Mouse (Mus musculus) CH12.LX (cell line): ENCODE data around the gene Drc3.

Experiments used
- CHD2 ChIP-seq: IDR thresholded peaks from 2 replicates; pipeline ENCODE4 v1.6.1; 2011; ENCODE audit warnings: low read length, improper control_type of control experiment
- CTCF ChIP-seq, 2 experiments: IDR thresholded peaks in 1 of 2; conservative IDR thresholded peaks in 1 of 2; 2 replicates each; pipeline ENCODE4 v1.5.1; 2011 to 2012; ENCODE audit warnings: low read depth in 2 of 2, low read length in 2 of 2, improper control_type of control experiment in 1 of 2, inconsistent platforms in 1 of 2, mild to moderate bottlenecking in 1 of 2, moderate library complexity in 1 of 2
- EP300 ChIP-seq: IDR thresholded peaks from 2 replicates; pipeline ENCODE4 v1.6.1; 2011; ENCODE audit warnings: low read length, improper control_type of control experiment
- IRF4 ChIP-seq: IDR thresholded peaks from 2 replicates; pipeline ENCODE4 v1.6.1; 2014; ENCODE audit warnings: low read depth, mild to moderate bottlenecking, inconsistent platforms, low read length, improper control_type of control experiment
- JUN ChIP-seq: IDR thresholded peaks from 2 replicates; pipeline ENCODE4 v1.6.1; 2011; ENCODE audit warnings: low read depth, mild to moderate bottlenecking, low read length, improper control_type of control experiment, moderate library complexity; ENCODE audit not compliant: insufficient read depth
- JUND ChIP-seq: conservative IDR thresholded peaks from 2 replicates; pipeline ENCODE4 v1.6.1; 2011; ENCODE audit warnings: low read depth, low read length, improper control_type of control experiment
- KAT2A ChIP-seq: IDR thresholded peaks from 2 replicates; pipeline ENCODE4 v1.6.1; 2012; ENCODE audit warnings: low read length, improper control_type of control experiment, inconsistent platforms; ENCODE audit not compliant: insufficient replicate concordance
- MAFK ChIP-seq: IDR thresholded peaks from 2 replicates; pipeline ENCODE4 v1.6.1; 2011; ENCODE audit warnings: low read length, improper control_type of control experiment; ENCODE audit not compliant: insufficient replicate concordance
- MAX ChIP-seq: IDR thresholded peaks from 2 replicates; pipeline ENCODE4 v1.6.1; 2011; ENCODE audit warnings: low read length, improper control_type of control experiment
- MYC ChIP-seq: IDR thresholded peaks from 2 replicates; pipeline ENCODE4 v1.6.1; 2011; ENCODE audit warnings: low read depth, mild to moderate bottlenecking, improper control_type of control experiment, low read length
- NELFE ChIP-seq: IDR thresholded peaks from 2 replicates; pipeline ENCODE4 v1.6.1; 2011; ENCODE audit warnings: low read depth, low read length, improper control_type of control experiment
- POLR2A ChIP-seq: IDR thresholded peaks from 2 replicates; pipeline ENCODE4 v1.6.1; 2011; ENCODE audit warnings: low read depth, mild to moderate bottlenecking, improper control_type of control experiment, low read length
- RCOR1 ChIP-seq: conservative IDR thresholded peaks from 2 replicates; pipeline ENCODE4 v1.6.1; 2012; ENCODE audit warnings: low read depth, mild to moderate bottlenecking, inconsistent platforms, low read length, improper control_type of control experiment
- ZKSCAN1 ChIP-seq: IDR thresholded peaks from 2 replicates; pipeline ENCODE4 v1.6.1; 2012; ENCODE audit warnings: low read depth, inconsistent platforms, low read length, improper control_type of control experiment, borderline replicate concordance

DNA sequence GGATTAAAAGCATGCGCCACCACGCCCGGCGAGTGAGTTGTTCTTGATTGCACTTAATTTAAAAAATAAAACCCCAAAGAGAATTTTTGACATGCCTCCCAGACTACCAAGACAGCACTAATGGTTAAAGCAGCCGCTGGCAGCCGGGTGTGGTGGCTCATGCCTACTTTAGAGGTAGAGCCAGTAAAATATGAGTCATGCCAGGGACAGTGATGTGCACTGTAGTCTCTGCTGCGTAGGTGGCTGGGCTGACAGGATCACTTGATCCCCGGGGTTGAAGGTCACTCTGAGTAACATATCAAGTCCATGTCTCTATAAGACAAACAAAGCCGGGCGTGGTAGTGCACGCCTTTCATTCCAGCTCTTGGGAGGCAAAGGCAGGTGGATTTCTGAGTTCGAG lies 13.8 kb upstream of the Drc3 start:
- TF ChIP-seq MAFK = no peak
- no peak for TF ChIP-seq POLR2A
- TF ChIP-seq CTCF (conservative IDR thresholded peaks at IDR 0.05 in 1 of 2, IDR thresholded peaks at IDR 0.05 in 1 of 2; ENCODE audit: low read depth in 2 of 2, low read length in 2 of 2) = no peak
- no peak for TF ChIP-seq JUND
- TF ChIP-seq MAX = no peak
- TF ChIP-seq KAT2A = no peak
- no peak for TF ChIP-seq JUN
- no peak for TF ChIP-seq RCOR1
- no peak for TF ChIP-seq CHD2
- TF ChIP-seq EP300 = no peak
- TF ChIP-seq NELFE = no peak
- no peak for TF ChIP-seq ZKSCAN1
- TF ChIP-seq MYC = no peak
- no peak for TF ChIP-seq IRF4
